Mouse (Mus musculus): Measurements from ENCODE around the gene Apobec2.

Apobec2 gene

GRCm38 (mm10) chr17:48409380-48410298, 23.1 kb downstream of the Apobec2 start, which contains the start of the genes Nfya and Oard1:
Nfya (minus strand) TSS chr17:48409906.
Oard1 (plus strand) TSS chr17:48410014.
- DNase-seq (ENCODE audit: low spot score in 2 of 2), result peak; percentile 99 to 100

DNA sequence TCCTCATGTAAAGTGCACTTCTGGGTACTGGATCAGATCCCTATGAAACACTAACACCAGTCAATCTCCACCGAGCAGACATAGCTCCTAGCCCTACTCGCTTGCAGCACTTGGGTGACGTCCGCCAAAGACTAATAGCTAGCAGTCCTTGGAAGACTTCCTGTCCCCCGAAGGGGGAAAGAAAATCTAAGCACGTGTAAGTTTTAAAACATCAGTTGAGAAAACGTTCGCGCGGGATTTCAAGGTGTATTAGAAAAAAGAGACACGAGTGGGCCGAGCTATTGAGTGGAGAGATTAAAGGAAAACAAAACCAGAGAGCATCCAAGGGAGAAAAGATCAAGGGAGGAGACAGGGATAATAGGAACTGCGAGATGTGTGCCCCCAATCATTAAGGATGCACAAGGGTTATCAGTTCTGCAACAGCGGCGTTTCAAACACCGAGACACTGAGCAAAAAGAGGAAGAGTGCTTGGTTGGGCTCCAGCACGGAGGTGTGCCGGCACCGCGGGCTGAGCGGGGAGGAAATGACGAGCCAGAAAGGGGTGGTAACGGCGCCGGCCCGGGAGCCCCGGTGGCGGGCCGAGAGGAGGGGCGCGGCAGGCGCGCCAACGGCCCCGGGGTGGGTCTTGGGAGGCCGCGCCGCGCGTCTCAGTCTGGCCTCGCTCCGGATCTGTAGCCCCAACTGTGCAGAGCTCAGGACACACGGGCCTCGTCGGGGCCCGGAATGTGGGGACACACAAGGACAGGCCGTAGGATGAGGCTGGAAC, 24.0 kb downstream of the Apobec2 start:
- DNase-seq (ENCODE audit: low spot score in 2 of 2), result peak; percentile 71 to 72

DNA sequence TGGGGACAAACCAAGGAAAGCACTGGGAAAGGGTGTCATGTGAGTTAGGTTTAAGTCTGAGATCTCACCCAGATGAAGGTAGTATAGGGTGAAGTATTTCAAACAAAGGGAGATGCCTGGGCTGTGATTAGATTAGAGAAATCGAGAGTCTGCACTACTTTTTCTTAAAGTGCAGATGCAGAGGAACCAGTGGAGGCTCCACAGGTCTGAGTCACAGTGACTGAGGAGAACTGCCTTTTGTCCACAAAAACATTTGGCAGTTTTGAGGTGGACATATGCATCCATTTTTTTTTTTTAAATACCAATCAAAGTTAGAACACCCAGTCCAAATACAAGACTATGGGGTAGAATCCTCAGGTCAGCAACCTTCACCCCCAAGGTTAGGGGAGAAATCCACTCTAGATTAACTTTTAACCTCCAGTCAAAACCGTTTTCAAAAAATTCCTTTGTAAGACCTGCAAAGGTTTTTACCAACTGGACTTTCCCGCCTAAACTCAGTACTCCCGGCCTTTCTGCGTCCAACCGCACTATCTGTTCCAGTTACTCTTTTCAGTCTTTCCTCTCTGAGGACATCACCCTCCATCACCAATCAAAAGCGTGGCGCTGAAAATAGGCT, 24.7 kb downstream of the Apobec2 start:
- DNase-seq (ENCODE audit: low spot score in 2 of 2), result no peak

- DNase-seq (ENCODE audit: low spot score in 2 of 2), result no peak
These were observed 25.6 kb downstream of the Apobec2 start for GRCm38 (mm10) chr17:48407154-48407553.

GRCm38 (mm10) chr17:48404706-48405105, 28.0 kb downstream of the Apobec2 start:
- no peak for DNase-seq (ENCODE audit: low spot score in 2 of 2)

DNA sequence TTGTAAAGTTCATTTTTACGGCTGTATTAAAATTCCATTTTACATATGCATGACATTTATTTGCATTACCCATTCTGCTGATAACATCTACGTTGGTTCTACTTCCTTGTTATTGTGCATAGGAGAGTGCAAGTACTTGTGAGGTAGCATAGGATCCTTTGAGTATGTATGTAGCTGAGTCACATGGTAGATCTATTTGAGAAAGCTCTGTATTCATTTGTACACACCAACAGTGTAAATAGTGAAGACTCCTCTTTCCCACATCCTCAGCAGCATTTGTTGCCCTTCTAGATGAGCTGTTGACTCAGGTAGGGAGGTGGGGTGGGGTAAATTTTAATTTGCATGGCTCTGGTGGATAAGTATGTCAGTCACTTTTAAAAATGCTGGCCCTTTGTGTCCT, 28.9 kb downstream of the Apobec2 start:
- DNase-seq (ENCODE audit: low spot score in 2 of 2), result no peak

DNA sequence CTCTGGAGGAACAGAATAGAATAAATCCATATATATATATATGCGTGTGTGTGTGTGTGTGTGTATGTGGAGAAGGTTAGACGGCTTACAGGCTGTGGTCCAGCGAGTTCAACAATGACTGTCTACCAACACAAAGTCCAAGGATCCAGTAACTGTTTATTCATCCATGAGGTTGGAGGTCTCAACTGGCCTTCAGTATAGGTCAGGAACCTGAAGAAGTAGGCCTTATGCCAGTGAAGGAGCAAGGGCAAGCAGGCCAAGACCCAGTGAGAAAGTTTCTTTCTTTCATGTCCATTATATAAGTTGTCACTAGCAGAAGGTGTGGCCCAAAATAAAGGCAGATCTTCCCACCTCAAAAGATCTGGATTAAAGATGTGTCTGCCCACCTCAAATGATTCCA, 30.0 kb downstream of the Apobec2 start:
- DNase-seq (ENCODE audit: low spot score in 2 of 2), result no peak

GRCm38 (mm10) chr17:48401710-48402109, 31.0 kb downstream of the Apobec2 start:
- DNase-seq (ENCODE audit: low spot score in 2 of 2), result no peak

GRCm38 (mm10) chr17:48392616-48393015, 40.1 kb downstream of the Apobec2 start:
- DNase-seq (ENCODE audit: low spot score in 2 of 2), result no peak

- DNase-seq (ENCODE audit: low spot score in 2 of 2), result no peak
These were observed 41.3 kb downstream of the Apobec2 start for GRCm38 (mm10) chr17:48391446-48391845.

GRCm38 (mm10) chr17:48389442-48389841, 43.3 kb downstream of the Apobec2 start:
- no peak for DNase-seq (ENCODE audit: low spot score in 2 of 2)

DNA sequence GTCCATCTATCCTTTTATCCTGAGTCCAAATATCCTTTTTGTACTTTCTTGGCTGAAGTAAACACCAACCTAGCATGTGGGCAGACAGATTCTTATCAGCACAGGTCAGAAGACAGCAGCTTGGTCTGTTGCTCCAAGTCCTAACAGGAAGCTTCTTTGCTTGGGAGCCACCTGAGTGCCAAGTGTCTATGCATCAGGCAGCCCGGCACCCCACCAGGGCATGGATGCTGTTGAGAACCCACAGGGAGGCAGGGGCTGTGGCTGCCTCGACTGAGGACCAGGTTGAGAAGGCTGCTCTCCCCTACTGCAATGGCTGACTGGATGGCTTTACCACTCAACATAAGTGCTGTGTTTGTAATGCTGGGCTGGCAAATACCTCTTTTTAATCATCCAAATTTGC, 44.1 kb downstream of the Apobec2 start:
- DNase-seq (ENCODE audit: low spot score in 2 of 2), result no peak

DNA sequence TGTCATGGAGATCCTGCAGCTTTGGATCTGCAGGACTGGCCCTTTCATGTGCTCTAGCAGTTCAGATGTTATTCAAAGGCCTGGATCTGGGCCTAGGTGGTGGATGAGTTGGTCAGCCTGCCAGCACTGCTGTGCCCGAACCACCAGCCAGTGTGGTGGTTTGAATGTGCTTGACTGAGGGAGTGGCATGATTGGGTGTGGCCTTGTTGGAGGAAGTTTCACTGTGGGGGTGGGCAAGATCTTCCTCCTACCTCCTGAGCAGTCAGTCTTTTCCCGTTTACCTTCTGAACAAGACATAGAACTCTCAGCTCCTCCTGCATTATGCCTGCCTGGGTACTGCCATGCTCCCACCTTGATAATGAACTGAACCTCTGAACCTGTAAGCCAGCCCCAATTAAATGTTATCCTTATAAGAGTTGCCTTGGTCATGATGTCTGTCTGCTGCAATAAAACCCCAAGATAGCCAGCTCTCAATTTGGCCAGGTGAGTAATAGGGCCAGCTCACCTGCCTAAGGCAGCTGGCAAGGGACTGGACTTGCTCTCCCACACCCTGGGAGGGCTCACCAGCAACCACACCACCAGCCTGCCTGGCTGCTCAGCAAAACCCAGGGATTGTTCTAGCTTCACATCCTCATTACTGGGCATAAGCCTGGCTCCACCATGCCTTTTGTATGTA, 46.8 kb downstream of the Apobec2 start:
- DNase-seq (ENCODE audit: low spot score in 2 of 2), result no peak

GRCm38 (mm10) chr17:48379050-48379449, 53.7 kb downstream of the Apobec2 start:
- no peak for DNase-seq (ENCODE audit: low spot score in 2 of 2)

DNA sequence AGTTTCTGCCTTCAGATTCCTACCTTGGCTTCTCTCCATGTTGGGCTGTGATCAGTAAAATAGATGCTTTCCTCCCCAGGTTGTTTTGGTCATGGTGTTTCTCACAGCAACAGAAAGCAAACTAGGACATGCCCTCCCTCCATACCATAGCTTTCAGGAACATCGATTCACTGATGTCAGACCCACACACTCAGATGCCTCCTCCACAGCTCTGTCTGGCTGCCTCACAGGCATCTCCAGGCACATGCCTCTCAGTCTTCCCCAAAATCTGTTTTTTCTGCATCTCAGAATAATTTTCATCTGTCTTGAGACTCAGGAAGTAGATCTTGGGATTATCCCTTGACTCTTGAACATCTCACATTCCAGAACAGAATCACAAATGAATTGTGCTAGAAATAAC, 56.6 kb downstream of the Apobec2 start:
- DNase-seq (ENCODE audit: low spot score in 2 of 2), result no peak

GRCm38 (mm10) chr17:48372987-48373386, 59.7 kb downstream of the Apobec2 start:
- DNase-seq (ENCODE audit: low spot score in 2 of 2), result no peak

GRCm38 (mm10) chr17:48371621-48372020, 61.1 kb downstream of the Apobec2 start:
- DNase-seq (ENCODE audit: low spot score in 2 of 2), result no peak
